ENCODE assay signal across 8 mouse cellular contexts in the genomic region with DNA sequence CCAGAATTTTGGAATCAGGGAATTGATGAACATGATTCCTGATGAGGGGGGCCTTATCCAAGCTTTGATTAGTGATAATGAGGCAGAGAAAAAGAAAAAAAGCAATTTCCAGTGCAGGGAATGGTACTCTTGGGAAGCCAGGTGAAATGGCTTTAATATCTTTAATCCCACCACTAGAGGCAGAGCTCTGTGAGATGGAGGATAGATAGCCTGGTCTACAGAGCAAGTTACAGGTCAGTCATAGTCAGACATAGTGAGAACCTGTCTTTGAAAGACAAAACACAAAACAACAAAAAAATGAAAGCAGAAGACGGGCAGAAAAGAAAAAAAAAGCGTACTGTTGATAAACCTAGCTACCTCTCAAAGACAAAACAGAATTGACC. TPM values are rescaled to one million over a fixed set of nuclear protein-coding genes. Genes with fewer than 3 reads are reported as not detected.
DNase-seq lines count a peak whose midpoint lies in the region; ATAC-seq and TF ChIP-seq lines count a peak whose summit lies in the region.

No protein-coding gene starts in this region.

- H3K27ac ChIP-seq in lung, embryonic 14.5 days (ENCODE audit: low read depth) = no peak overlapping the region
- no peak overlapping the region for H3K27ac ChIP-seq in hindbrain, embryonic 15.5 days (replicated peaks)
- H3K27ac ChIP-seq in neural tube, embryonic 13.5 days (replicated peaks) = no peak overlapping the region
- H3K27ac ChIP-seq in limb, embryonic 10.5 days = no peak overlapping the region

- H3K9ac ChIP-seq in lung, embryonic 14.5 days = no peak overlapping the region
- no peak overlapping the region for H3K9ac ChIP-seq in hindbrain, embryonic 15.5 days
- H3K9ac ChIP-seq in neural tube, embryonic 13.5 days = 0 out of 2 replicates have a peak overlapping the region, but pooled peaks have one; percentile 14

- no peak; the same call in 1 of the 2 replicates for TF ChIP-seq CTCF in lung, embryonic 14.5 days (IDR thresholded peaks at IDR 0.05; ENCODE audit: low read depth)

- WGBS in lung, embryonic 14.5 days = 71% methylated on average over 2 of the region's 2 CpGs
- 80% methylated on average over 2 of the region's 2 CpGs for WGBS in hindbrain, embryonic 15.5 days
- 76% methylated on average over 2 of the region's 2 CpGs for WGBS in neural tube, embryonic 13.5 days
- WGBS in limb, embryonic 10.5 days = 82% methylated on average over 2 of the region's 2 CpGs

- peak; percentile 15 to 17 for DNase-seq in cerebellum, adult 18-20 months
- no peak for DNase-seq in cerebellum, postnatal 25 days
- DNase-seq in lung, embryonic 14.5 days = no peak
- DNase-seq in lung, adult 18-20 months = no peak
- no peak for DNase-seq in left cerebral cortex, postnatal 36 days (ENCODE audit: low spot score in 2 of 2)
- DNase-seq in limb, embryonic 10.5 days (ENCODE audit: low spot score) = no peak

- H3K4me1 ChIP-seq in lung, embryonic 14.5 days (ENCODE audit: insufficient read depth) = no peaks in the 10 kb centered on the region
- peaks cover 3% of the 10 kb centered on the region; the same call in 1 of the 2 replicates for H3K4me1 ChIP-seq in hindbrain, embryonic 15.5 days (replicated peaks)
- H3K4me1 ChIP-seq in neural tube, embryonic 13.5 days (replicated peaks) = peaks cover 6% of the 10 kb centered on the region
- H3K4me1 ChIP-seq in limb, embryonic 10.5 days = no peaks in the 10 kb centered on the region

- 0 out of 2 replicates have a peak, but pooled peaks have one; percentile 62 for ATAC-seq in lung, embryonic 14.5 days (ENCODE audit: insufficient read depth)
- peak; percentile 63; the same call in 1 of the 2 replicates for ATAC-seq in hindbrain, embryonic 15.5 days (ENCODE audit: low FRiP score, low read depth)
- ATAC-seq in neural tube, embryonic 13.5 days (ENCODE audit: low read depth) = peak; percentile 74; the same call in 1 of the 2 replicates

- H3K9me3 ChIP-seq in lung, embryonic 14.5 days (ENCODE audit: low read depth, low read length) = no peaks in the 10 kb centered on the region
- H3K9me3 ChIP-seq in hindbrain, embryonic 15.5 days = no peaks in the 10 kb centered on the region
- no peaks in the 10 kb centered on the region for H3K9me3 ChIP-seq in neural tube, embryonic 13.5 days
- no peaks in the 10 kb centered on the region for H3K9me3 ChIP-seq in limb, embryonic 10.5 days (replicated peaks)

- intact Hi-C loops in left cerebral cortex, postnatal 36 days (cut with DNase I) = loop anchor here (1.0 to 10.0 kb wide), 3 partner anchors 154 to 406 kb away; partner anchors contain the start of gene Ccdc83

- no peaks in the 10 kb centered on the region for H3K36me3 ChIP-seq in lung, embryonic 14.5 days (ENCODE audit: insufficient read depth)
- no peaks in the 10 kb centered on the region for H3K36me3 ChIP-seq in hindbrain, embryonic 15.5 days
- no peaks in the 10 kb centered on the region for H3K36me3 ChIP-seq in neural tube, embryonic 13.5 days
- H3K36me3 ChIP-seq in limb, embryonic 10.5 days = no peaks in the 10 kb centered on the region

- H3K4me2 ChIP-seq in lung, embryonic 14.5 days = no peak overlapping the region
- peak overlapping the region; percentile 41 for H3K4me2 ChIP-seq in hindbrain, embryonic 15.5 days
- peak overlapping the region; percentile 36; the same call in 1 of the 2 replicates for H3K4me2 ChIP-seq in neural tube, embryonic 13.5 days

- H3K4me3 ChIP-seq in lung, embryonic 14.5 days (ENCODE audit: low read depth, low read length) = no peak overlapping the region
- H3K4me3 ChIP-seq in hindbrain, embryonic 15.5 days = no peak overlapping the region
- H3K4me3 ChIP-seq in neural tube, embryonic 13.5 days = no peak overlapping the region
- H3K4me3 ChIP-seq in limb, embryonic 10.5 days = no peak overlapping the region

- H3K27me3 ChIP-seq in lung, embryonic 14.5 days (ENCODE audit: insufficient read depth, low read length) = no peaks in the 10 kb centered on the region
- no peaks in the 10 kb centered on the region for H3K27me3 ChIP-seq in hindbrain, embryonic 15.5 days
- no peaks in the 10 kb centered on the region for H3K27me3 ChIP-seq in neural tube, embryonic 13.5 days
- no peaks in the 10 kb centered on the region for H3K27me3 ChIP-seq in limb, embryonic 10.5 days (ENCODE audit: low read depth, poor library complexity, severe bottlenecking)

RNA-seq across cellular contexts. Expression of gene Eed, which starts 17.8 kb away (rescaled TPM):
- polyA plus RNA-seq in lung, embryonic 14.5 days (2014; fragmentation: Nextera tagmentation; extraction: Ambion mirVana) = 75.5 and 78.1 TPM in 2 replicates
- polyA plus RNA-seq in hindbrain, embryonic 15.5 days (2015; fragmentation: Nextera tagmentation; extraction: Ambion mirVana) = 32.7 and 36.0 TPM in 2 replicates
- 35.4 and 39.4 TPM in 2 replicates for polyA plus RNA-seq in neural tube, embryonic 13.5 days (2015; fragmentation: Nextera tagmentation; extraction: Ambion mirVana)
- total RNA-seq in left cerebral cortex, postnatal 36 days (2021) = 10 to 100 TPM; 27.6 to 47.0 TPM
- polyA plus RNA-seq in limb, embryonic 10.5 days (2016; fragmentation: Nextera tagmentation; extraction: Ambion mirVana) = 101 and 102 TPM in 2 replicates

RNA-seq across cellular contexts. Expression of gene Hikeshi, which starts 57.6 kb away (rescaled TPM):
- 126 and 136 TPM in 2 replicates for polyA plus RNA-seq in lung, embryonic 14.5 days (2014; fragmentation: Nextera tagmentation; extraction: Ambion mirVana)
- 121 and 134 TPM in 2 replicates for polyA plus RNA-seq in hindbrain, embryonic 15.5 days (2015; fragmentation: Nextera tagmentation; extraction: Ambion mirVana)
- 133 and 144 TPM in 2 replicates for polyA plus RNA-seq in neural tube, embryonic 13.5 days (2015; fragmentation: Nextera tagmentation; extraction: Ambion mirVana)
- 10 to 100 TPM; 93.2 to 99.4 TPM for total RNA-seq in left cerebral cortex, postnatal 36 days (2021)
- polyA plus RNA-seq in limb, embryonic 10.5 days (2016; fragmentation: Nextera tagmentation; extraction: Ambion mirVana) = 138 and 152 TPM in 2 replicates

Comparison
In these comparisons a context has a peak if more than half of its experiments do, and no peak if none do; other contexts are left out.
1. DNase-seq: peak in cerebellum, adult 18-20 months (2 of 2); none in cerebellum, postnatal 25 days (0 of 2), lung, embryonic 14.5 days (single experiment), lung, adult 18-20 months (0 of 2), left cerebral cortex, postnatal 36 days (0 of 2) and limb, embryonic 10.5 days (single experiment).
2. Peak in every context shown above with its lines, with median percentiles within 50 percentile points of each other: ATAC-seq.